Mouse (Mus musculus) heart, embryonic 16.5 days (tissue): ENCODE results near the gene Dennd4a. TPM values are rescaled to one million over a fixed set of nuclear protein-coding genes. Genes with fewer than 3 reads are reported as not detected.
A peak's percentile ranks its signal among the peaks of the same experiment; 100 is the strongest.

ENCODE experiments used
- ATAC-seq: fragments of 200-750 bp; cut with Nextera tagmentation; replicated peaks from 2 replicates; pipeline ENCODE4 v1.8.0; 2017; ENCODE audit warnings: moderate number of reproducible peaks; ENCODE audit not compliant: insufficient read depth, low FRiP score; ENCODE audit errors: extremely low read depth
- H3K27ac ChIP-seq: fragments of 300-500 bp; sonication (generic); 2 replicates; pipeline ENCODE4 v1.5.1; 2014; ENCODE audit warnings: mild to moderate bottlenecking, low read length, control low read depth, moderate library complexity
- H3K27me3 ChIP-seq: fragments of 300-500 bp; sonication (generic); 2 replicates; pipeline ENCODE4 v1.6.1; 2014; ENCODE audit warnings: low read length, mixed read lengths; ENCODE audit not compliant: control insufficient read depth, insufficient read depth
- H3K36me3 ChIP-seq: fragments of 300-500 bp; sonication (generic); 2 replicates; pipeline ENCODE4 v1.6.1; 2014; ENCODE audit not compliant: control insufficient read depth, insufficient read depth
- H3K4me1 ChIP-seq: fragments of 300-500 bp; sonication (generic); 2 replicates; pipeline ENCODE4 v1.6.1; 2014; ENCODE audit warnings: low read length, mixed read lengths; ENCODE audit not compliant: control insufficient read depth, insufficient read depth
- H3K4me2 ChIP-seq: fragments of 300-500 bp; sonication (generic); 2 replicates; pipeline ENCODE4 v1.6.1; 2014; ENCODE audit warnings: low read depth, mild to moderate bottlenecking, control low read depth, low read length
- H3K4me3 ChIP-seq: fragments of 300-500 bp; sonication (generic); 2 replicates; pipeline ENCODE4 v1.5.1; 2014; ENCODE audit warnings: mild to moderate bottlenecking, control low read depth, low read length
- H3K9ac ChIP-seq: fragments of 300-500 bp; sonication (generic); 2 replicates; pipeline ENCODE4 v1.6.1; 2014; ENCODE audit warnings: low read length, control low read depth
- H3K9me3 ChIP-seq: fragments of 300-500 bp; sonication (generic); replicated peaks from 2 replicates; pipeline ENCODE4 v1.6.1; 2016; ENCODE audit warnings: low read length; ENCODE audit not compliant: control insufficient read depth
- WGBS: fragments of 180-500 bp; shearing (Covaris S2); extraction: QIAGEN DNeasy Blood & Tissue Kit; methylation state at CpG from one replicate; pipeline ENCODE4 v1.1.7; 2014; 5-methylcytosine and 5-hydroxymethylcytosine counted together
- polyA plus RNA-seq: library from polyadenylated mRNA; unstranded; fragments of >200 nt; fragmentation: Nextera tagmentation; extraction: Ambion mirVana; gene quantifications from 2 replicates; pipeline ENCODE4 v1.2.1, GENCODE M21; 2015

The Dennd4a gene
- polyA plus RNA-seq, 1 experiment from 2014 or later: 6.0 TPM

- Histone ChIP-seq H3K4me3 (no peak overlapping the region), H3K4me2 (no peak overlapping the region), H3K9ac (no peak overlapping the region), H3K27me3 (no peaks in the 10 kb centered on the region), H3K27ac (no peak overlapping the region), H3K36me3 (no peaks in the 10 kb centered on the region), H3K4me1 (no peaks in the 10 kb centered on the region), H3K9me3 (no peaks in the 10 kb centered on the region)
- WGBS: 79% methylated on average over 5 of the region's 5 CpGs
- no peak for ATAC-seq
Observed at GRCm38 (mm10) chr9:64803373-64804214, 7.5 kb upstream of the Dennd4a start.

- Histone ChIP-seq H3K9me3 (no peaks in the 10 kb centered on the region), H3K4me3 (no peak overlapping the region), H3K9ac (no peak overlapping the region), H3K4me2 (no peak overlapping the region), H3K36me3 (no peaks in the 10 kb centered on the region), H3K4me1 (no peaks in the 10 kb centered on the region), H3K27ac (no peak overlapping the region), H3K27me3 (no peaks in the 10 kb centered on the region)
- ATAC-seq: no peak
- WGBS: 55% methylated on average over 5 of the region's 5 CpGs
Observed at GRCm38 (mm10) chr9:64805875-64806274, 5.3 kb upstream of the Dennd4a start.

- H3K27ac ChIP-seq: no peak overlapping the region
- no peak overlapping the region for H3K4me3 ChIP-seq
- H3K9ac ChIP-seq: no peak overlapping the region
- H3K4me2 ChIP-seq: no peak overlapping the region
- no peaks in the 10 kb centered on the region for H3K27me3 ChIP-seq
- 49% methylated on average over 6 of the region's 6 CpGs for WGBS
- H3K4me1 ChIP-seq: no peaks in the 10 kb centered on the region
- no peak for ATAC-seq
- no peaks in the 10 kb centered on the region for H3K36me3 ChIP-seq
- no peaks in the 10 kb centered on the region for H3K9me3 ChIP-seq
Observed at GRCm38 (mm10) chr9:64806335-64807060, 4.6 kb upstream of the Dennd4a start.

GRCm38 (mm10) chr9:64807061-64807808, 3.9 kb upstream of the Dennd4a start:
- 70% methylated on average over 14 of the region's 14 CpGs for WGBS
- ATAC-seq: no peak

GRCm38 (mm10) chr9:64809851-64810250, 1.3 kb upstream of the Dennd4a start:
- ATAC-seq: no peak
- 71% methylated on average over 3 of the region's 3 CpGs for WGBS
- H3K9me3 ChIP-seq: no peaks in the 10 kb centered on the region
- H3K4me2 ChIP-seq: no peak overlapping the region
- H3K9ac ChIP-seq: no peak overlapping the region
- H3K27me3 ChIP-seq: no peaks in the 10 kb centered on the region
- no peak overlapping the region for H3K27ac ChIP-seq
- H3K36me3 ChIP-seq: no peaks in the 10 kb centered on the region
- 0 out of 2 replicates have a peak, but pooled peaks cover 2% of the 10 kb centered on the region for H3K4me1 ChIP-seq
- no peak overlapping the region for H3K4me3 ChIP-seq

More at GRCm38 (mm10) chr9:64807061-64807808, 3.9 kb upstream of the Dennd4a start:
- Histone ChIP-seq H3K9me3 (no peaks in the 10 kb centered on the region), H3K27me3 (no peaks in the 10 kb centered on the region), H3K36me3 (no peaks in the 10 kb centered on the region), H3K4me3 (no peak overlapping the region), H3K4me2 (no peak overlapping the region), H3K27ac (no peak overlapping the region), H3K4me1 (no peaks in the 10 kb centered on the region), H3K9ac (no peak overlapping the region)

- Histone ChIP-seq H3K36me3 (no peaks in the 10 kb centered on the region), H3K9ac (peak overlapping the region; percentile 78), H3K4me2 (peak overlapping the region; percentile 68), H3K4me3 (peak overlapping the region; percentile 87), H3K4me1 (0 out of 2 replicates have a peak, but pooled peaks cover 2% of the 10 kb centered on the region), H3K27me3 (no peaks in the 10 kb centered on the region), H3K27ac (peak overlapping the region; percentile 88), H3K9me3 (no peaks in the 10 kb centered on the region)
- under 1% methylated on average over 59 of the region's 59 CpGs for WGBS
- ATAC-seq: peak; percentile 63
Observed at GRCm38 (mm10) chr9:64811538-64812474, 666 bp downstream of the Dennd4a start.

- no peak overlapping the region; the same call in 1 of the 2 replicates for H3K9ac ChIP-seq
- 48% methylated on average over 1 of the region's 1 CpGs for WGBS
- H3K4me2 ChIP-seq: peak overlapping the region; percentile 68
- H3K9me3 ChIP-seq: no peaks in the 10 kb centered on the region
- no peaks in the 10 kb centered on the region for H3K36me3 ChIP-seq
- 0 out of 2 replicates have a peak, but pooled peaks cover 2% of the 10 kb centered on the region for H3K4me1 ChIP-seq
- H3K4me3 ChIP-seq: peak overlapping the region; percentile 87
- no peaks in the 10 kb centered on the region for H3K27me3 ChIP-seq
- H3K27ac ChIP-seq: no peak overlapping the region
- no peak for ATAC-seq
Observed at GRCm38 (mm10) chr9:64812475-64812860, 1.3 kb downstream of the Dennd4a start.

- Histone ChIP-seq H3K4me1 (0 out of 2 replicates have a peak, but pooled peaks cover 2% of the 10 kb centered on the region), H3K9ac (no peak overlapping the region), H3K27ac (no peak overlapping the region), H3K9me3 (no peaks in the 10 kb centered on the region), H3K36me3 (no peaks in the 10 kb centered on the region), H3K4me3 (no peak overlapping the region), H3K27me3 (no peaks in the 10 kb centered on the region), H3K4me2 (no peak overlapping the region)
- 79% methylated on average over 6 of the region's 6 CpGs for WGBS
- ATAC-seq: no peak
Observed at GRCm38 (mm10) chr9:64814273-64814672, 3.1 kb downstream of the Dennd4a start.
